Mouse (Mus musculus) megakaryocyte, embryonic 14.5 days (primary cell): ENCODE measurements around the gene Eif2ak3. TPM values are rescaled to one million over a fixed set of nuclear protein-coding genes. Genes with fewer than 3 reads are reported as not detected.

ENCODE experiments used
- H3K27me3 ChIP-seq: replicated peaks from 2 replicates; pipeline ENCODE3; 2012; ENCODE audit warnings: inconsistent platforms
- H3K36me3 ChIP-seq: replicated peaks from 2 replicates; pipeline ENCODE3; 2012; ENCODE audit warnings: low read length, inconsistent platforms, mixed read lengths
- H3K4me1 ChIP-seq: 2 replicates; pipeline ENCODE4 v1.6.1; 2012; ENCODE audit warnings: inconsistent platforms
- H3K4me3 ChIP-seq: replicated peaks from 2 replicates; pipeline ENCODE3; 2012; ENCODE audit warnings: moderate library complexity, mild to moderate bottlenecking, inconsistent platforms
- H3K9me3 ChIP-seq: 2 replicates; pipeline ENCODE4 v1.6.1; 2012; ENCODE audit warnings: inconsistent platforms
- FLI1 ChIP-seq: IDR thresholded peaks from 2 replicates; pipeline ENCODE4 v1.6.1; 2012; ENCODE audit warnings: low read length, inconsistent platforms, mixed read lengths
- GATA1 ChIP-seq: IDR thresholded peaks from 3 replicates; pipeline ENCODE4 v1.6.1; 2012; ENCODE audit warnings: mixed read lengths, low read length, inconsistent platforms, borderline replicate concordance
- polyA plus RNA-seq: library from polyadenylated mRNA; stranded (reverse); fragments of >175 nt; gene quantifications from 2 replicates; pipeline ENCODE4 v1.2.3, GENCODE M21; 2012; ENCODE audit warnings: low replicate concordance; ENCODE audit not compliant: insufficient read depth

The Eif2ak3 gene
- 0.71 and 2.2 TPM in 2 replicates for polyA plus RNA-seq

- no peaks in the 10 kb centered on the region for H3K9me3 ChIP-seq
- H3K27me3 ChIP-seq: no peaks in the 10 kb centered on the region
- H3K4me3 ChIP-seq: peak within 1 kb of the TSS; percentile 96
- no peak for TF ChIP-seq GATA1
- no peak for TF ChIP-seq FLI1
- peaks cover 60% of the 10 kb centered on the region for H3K4me1 ChIP-seq
- H3K36me3 ChIP-seq: peaks cover 5% of the 10 kb centered on the region
These were observed at the start of gene Eif2ak3 for GRCm38 (mm10) chr6:70844002-70844804. Gene Eif2ak3, plus strand, starts transcription at chr6:70844515.

- Histone ChIP-seq H3K4me1 (peaks cover 50% of the 10 kb centered on the region), H3K27me3 (no peaks in the 10 kb centered on the region), H3K4me3 (peak overlapping the region; percentile 42), H3K9me3 (no peaks in the 10 kb centered on the region), H3K36me3 (no peaks in the 10 kb centered on the region)
- TF ChIP-seq FLI1 (no peak), GATA1 (no peak)
These were observed 47.4 kb upstream of the Eif2ak3 start for GRCm38 (mm10) chr6:70796940-70797339.

GRCm38 (mm10) chr6:70797581-70798251 lies 46.6 kb upstream of the Eif2ak3 start:
- Histone ChIP-seq H3K4me1 (peaks cover 52% of the 10 kb centered on the region), H3K9me3 (no peaks in the 10 kb centered on the region), H3K4me3 (no peak overlapping the region), H3K36me3 (no peaks in the 10 kb centered on the region), H3K27me3 (no peaks in the 10 kb centered on the region)
- no peak for TF ChIP-seq GATA1
- TF ChIP-seq FLI1: no peak

GRCm38 (mm10) chr6:70804632-70805031 lies 39.7 kb upstream of the Eif2ak3 start:
- Histone ChIP-seq H3K4me1 (peaks cover 38% of the 10 kb centered on the region), H3K4me3 (peak overlapping the region; percentile 88), H3K36me3 (no peaks in the 10 kb centered on the region), H3K9me3 (no peaks in the 10 kb centered on the region), H3K27me3 (no peaks in the 10 kb centered on the region)
- TF ChIP-seq GATA1 (no peak), FLI1 (no peak)

- Histone ChIP-seq H3K36me3 (no peaks in the 10 kb centered on the region), H3K4me1 (peaks cover 42% of the 10 kb centered on the region), H3K27me3 (no peaks in the 10 kb centered on the region), H3K9me3 (no peaks in the 10 kb centered on the region), H3K4me3 (peak overlapping the region; percentile 88)
- TF ChIP-seq GATA1 (no peak), FLI1 (no peak)
These were observed 39.0 kb upstream of the Eif2ak3 start for GRCm38 (mm10) chr6:70805267-70805666.

GRCm38 (mm10) chr6:70805820-70806513 lies 38.3 kb upstream of the Eif2ak3 start:
- Histone ChIP-seq H3K4me1 (peaks cover 48% of the 10 kb centered on the region), H3K9me3 (no peaks in the 10 kb centered on the region), H3K27me3 (no peaks in the 10 kb centered on the region), H3K4me3 (peak overlapping the region; percentile 82), H3K36me3 (no peaks in the 10 kb centered on the region)
- no peak for TF ChIP-seq FLI1
- no peak for TF ChIP-seq GATA1

- H3K4me1 ChIP-seq: peaks cover 53% of the 10 kb centered on the region
- no peaks in the 10 kb centered on the region for H3K36me3 ChIP-seq
- no peak overlapping the region for H3K4me3 ChIP-seq
- no peaks in the 10 kb centered on the region for H3K27me3 ChIP-seq
- H3K9me3 ChIP-seq: no peaks in the 10 kb centered on the region
- no peak for TF ChIP-seq GATA1
- no peak for TF ChIP-seq FLI1
These were observed 37.8 kb upstream of the Eif2ak3 start for GRCm38 (mm10) chr6:70806514-70806912.

- no peak for TF ChIP-seq FLI1
- no peak for TF ChIP-seq GATA1
- Histone ChIP-seq H3K36me3 (no peaks in the 10 kb centered on the region), H3K27me3 (peaks cover 3% of the 10 kb centered on the region), H3K9me3 (no peaks in the 10 kb centered on the region), H3K4me1 (peaks cover 59% of the 10 kb centered on the region), H3K4me3 (no peak overlapping the region)
These were observed 33.8 kb upstream of the Eif2ak3 start for GRCm38 (mm10) chr6:70810524-70810923.

- Histone ChIP-seq H3K36me3 (no peaks in the 10 kb centered on the region), H3K27me3 (peaks cover 3% of the 10 kb centered on the region), H3K9me3 (no peaks in the 10 kb centered on the region), H3K4me3 (peak overlapping the region; percentile 42), H3K4me1 (peaks cover 50% of the 10 kb centered on the region)
- TF ChIP-seq GATA1 (no peak), FLI1 (no peak)
These were observed 32.5 kb upstream of the Eif2ak3 start for GRCm38 (mm10) chr6:70811557-70812525.
